Mouse (Mus musculus): ENCODE data around the gene Actg1.
A peak's percentile ranks its signal among the peaks of the same experiment; 100 is the strongest.

Actg1 gene

GRCm38 (mm10) chr11:120308441-120309320 is 39.7 kb downstream of the Actg1 start:
- DNase-seq (ENCODE audit: low read depth), result no peak

DNA sequence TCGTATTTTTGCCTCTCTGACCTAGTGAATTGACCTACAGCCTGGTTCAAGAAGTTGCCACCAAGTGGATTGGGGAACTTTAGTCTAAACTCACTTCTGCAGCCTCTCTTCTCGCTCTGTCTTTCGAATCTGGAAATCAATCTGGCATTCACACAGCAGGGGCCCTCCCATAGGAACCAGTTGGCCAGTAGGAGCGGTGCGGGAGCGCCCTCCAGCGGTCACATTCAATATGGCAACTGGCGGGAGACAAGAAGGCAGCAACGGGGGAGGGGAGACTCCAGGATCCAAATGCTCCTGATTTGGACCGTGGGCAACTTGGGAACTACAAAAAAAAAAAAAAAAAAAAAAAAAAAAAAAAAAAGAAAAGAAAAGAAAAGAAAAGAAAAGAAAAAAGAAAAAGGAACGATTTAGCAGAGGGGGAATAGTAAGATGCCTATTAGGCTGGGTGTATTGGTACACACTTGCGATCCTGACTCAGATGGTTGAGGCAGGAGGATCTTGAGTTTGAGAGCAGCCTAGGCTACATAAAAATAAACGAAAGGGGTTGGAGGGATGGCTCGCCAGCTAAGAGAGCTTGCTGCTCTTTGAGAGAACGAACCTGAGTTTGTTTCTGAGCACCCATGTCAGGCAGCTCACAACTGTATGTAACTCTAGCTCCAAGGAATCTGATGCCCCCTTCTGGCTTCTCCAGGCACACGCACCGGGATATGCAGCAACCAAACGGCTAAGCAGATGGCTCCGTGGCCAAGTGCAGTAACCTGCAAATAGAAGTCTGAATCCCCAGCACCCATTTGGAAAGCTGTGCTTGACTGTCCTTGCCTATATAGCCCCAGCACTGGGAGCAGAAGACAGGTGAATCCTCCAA is 40.5 kb downstream of the Actg1 start:
- DNase-seq (ENCODE audit: low read depth), result peak; percentile 83

DNA sequence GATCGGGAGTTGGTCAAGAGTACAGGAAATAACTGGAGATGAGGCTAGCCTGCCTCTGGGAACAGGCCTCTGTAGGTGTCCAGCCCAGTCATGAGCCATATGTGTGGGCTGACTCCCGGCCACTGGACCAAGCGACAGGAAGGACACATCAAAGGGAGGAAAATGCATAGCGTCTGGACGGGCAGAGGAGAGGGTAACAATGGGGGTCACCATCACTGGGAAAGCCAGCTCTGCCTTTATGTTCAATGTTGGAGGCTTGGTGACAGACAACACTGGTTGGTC is 41.3 kb downstream of the Actg1 start:
- DNase-seq (ENCODE audit: low read depth), result no peak

- DNase-seq (ENCODE audit: low read depth), result no peak
Measured at GRCm38 (mm10) chr11:120306366-120307131, 41.8 kb downstream of the Actg1 start.

GRCm38 (mm10) chr11:120305535-120306365 is 42.6 kb downstream of the Actg1 start:
- no peak for DNase-seq (ENCODE audit: low read depth)

GRCm38 (mm10) chr11:120304886-120305534 is 43.3 kb downstream of the Actg1 start:
- DNase-seq (ENCODE audit: low read depth), result peak; percentile 94

- DNase-seq (ENCODE audit: low read depth), result no peak
Measured at GRCm38 (mm10) chr11:120304350-120304694, 44.0 kb downstream of the Actg1 start.

GRCm38 (mm10) chr11:120303559-120304349 is 44.6 kb downstream of the Actg1 start:
- DNase-seq (ENCODE audit: low read depth), result no peak

GRCm38 (mm10) chr11:120303119-120303518 is 45.2 kb downstream of the Actg1 start:
- no peak for DNase-seq (ENCODE audit: low read depth)

GRCm38 (mm10) chr11:120299484-120299883 is 48.9 kb downstream of the Actg1 start:
- no peak for DNase-seq (ENCODE audit: low read depth)

DNA sequence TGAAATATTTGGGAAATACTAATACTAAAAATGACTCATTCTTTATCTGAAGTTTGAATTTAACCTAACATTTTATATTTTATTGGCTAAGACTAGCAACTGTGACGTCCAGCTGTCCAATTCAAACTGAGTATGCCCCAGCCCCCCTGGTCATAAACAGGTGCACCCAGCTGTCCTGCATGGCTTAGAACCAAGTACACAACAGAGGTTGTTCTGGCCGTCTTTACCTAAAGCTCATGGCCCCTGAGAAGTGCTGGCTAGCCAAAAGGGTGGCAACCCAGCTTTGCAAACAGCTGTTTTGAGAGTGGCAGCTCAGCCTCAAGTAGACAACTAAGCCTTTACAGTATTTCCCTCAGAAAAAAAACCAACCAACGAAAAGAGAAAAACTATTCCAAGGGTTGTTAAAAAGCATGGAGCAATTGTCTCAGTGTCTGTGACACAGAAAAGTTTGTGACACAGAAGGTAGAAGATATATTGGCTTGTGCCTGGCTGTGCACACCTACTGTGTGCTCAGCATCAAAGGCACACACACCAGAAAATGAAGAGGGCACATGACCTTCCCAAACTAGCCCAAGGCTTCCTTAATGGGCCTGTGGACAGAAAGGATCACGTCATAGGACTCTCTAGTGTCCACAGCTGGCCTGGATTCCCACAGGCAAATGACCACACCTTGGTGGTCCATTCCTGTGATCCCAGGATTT is 49.8 kb downstream of the Actg1 start:
- no peak for DNase-seq (ENCODE audit: low read depth)

DNA sequence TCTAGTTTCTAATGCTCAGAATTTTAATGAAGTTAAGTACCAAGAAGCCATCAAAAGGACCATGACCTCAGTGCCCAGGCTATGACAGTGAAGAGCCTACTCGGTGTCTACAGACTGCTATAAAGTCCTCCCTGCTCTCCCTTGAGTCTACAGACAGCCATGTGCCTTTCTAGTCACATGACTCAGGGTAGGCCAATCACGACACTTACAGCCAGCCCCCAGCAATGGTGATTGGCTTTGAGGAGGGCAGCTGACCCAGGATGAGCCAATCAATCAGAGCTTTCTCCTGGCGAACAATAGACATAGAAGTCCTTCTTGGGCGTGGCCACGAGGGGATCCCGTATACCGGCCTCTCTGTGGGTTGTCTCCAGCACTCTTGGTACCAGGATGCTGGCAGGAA is 50.6 kb downstream of the Actg1 start:
- no peak for DNase-seq (ENCODE audit: low read depth)

DNA sequence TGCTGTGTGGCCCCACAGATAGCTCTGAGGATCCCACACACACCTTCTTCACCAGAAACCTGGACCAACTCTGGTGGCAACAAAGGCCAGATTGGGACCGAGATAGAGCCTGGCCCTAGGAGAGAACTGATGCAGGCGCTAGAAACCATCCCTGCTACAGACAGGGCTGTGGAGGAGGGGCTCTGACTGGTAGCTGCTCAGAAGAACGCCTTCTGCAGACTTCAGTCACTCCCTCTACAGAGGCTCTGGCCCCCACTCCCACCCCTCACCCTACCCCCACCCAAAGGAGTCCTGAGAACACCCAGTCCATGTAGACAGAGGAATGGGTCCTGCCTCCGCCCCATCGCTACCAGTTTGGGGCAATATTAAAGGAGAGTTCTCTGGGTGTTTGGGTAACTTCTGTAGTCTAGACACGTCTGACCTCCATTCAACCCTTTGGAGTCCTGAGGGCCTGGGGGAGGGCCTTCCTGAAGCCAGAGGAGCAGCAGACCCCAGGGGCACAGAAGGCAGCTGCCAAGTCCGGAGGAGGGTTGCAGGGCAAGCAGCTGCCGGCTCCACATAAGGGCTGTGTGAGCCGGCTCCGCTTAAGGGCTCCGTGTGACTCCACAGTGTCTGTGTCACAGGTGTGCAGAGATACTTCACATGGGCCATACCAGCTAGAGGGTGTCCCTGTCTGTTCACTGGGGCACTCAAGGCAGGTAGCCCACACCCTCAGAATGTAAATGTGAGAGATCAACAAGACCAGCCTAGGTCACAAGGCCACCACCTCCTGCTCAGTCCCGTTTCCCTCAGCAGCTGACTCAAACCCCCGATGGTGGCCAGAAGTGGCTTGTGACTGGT is 51.8 kb downstream of the Actg1 start:
- DNase-seq (ENCODE audit: low read depth), result no peak

Data from c-Kit-positive CD71-negative TER-119-negative erythroid progenitor cells, embryonic 14.5 days (primary cell).